Mouse (Mus musculus) c-Kit-positive CD71-positive TER-119-negative erythroid progenitor cells, embryonic 14.5 days (primary cell): ENCODE data around the gene Utp11.

ENCODE experiments used
- DNase-seq: peaks from one replicate; pipeline ENCODE4 v3.0.0-alpha.2; 2013; ENCODE audit warnings: low read depth

Utp11 gene

GRCm38 (mm10) chr4:124632856-124633255 is 60.5 kb downstream of the Utp11 start:
- DNase-seq, result no peak

GRCm38 (mm10) chr4:124631456-124631855 is 61.9 kb downstream of the Utp11 start:
- no peak for DNase-seq
